Comparison of ENCODE assay signal across 11 mouse cellular contexts in the genomic region with DNA sequence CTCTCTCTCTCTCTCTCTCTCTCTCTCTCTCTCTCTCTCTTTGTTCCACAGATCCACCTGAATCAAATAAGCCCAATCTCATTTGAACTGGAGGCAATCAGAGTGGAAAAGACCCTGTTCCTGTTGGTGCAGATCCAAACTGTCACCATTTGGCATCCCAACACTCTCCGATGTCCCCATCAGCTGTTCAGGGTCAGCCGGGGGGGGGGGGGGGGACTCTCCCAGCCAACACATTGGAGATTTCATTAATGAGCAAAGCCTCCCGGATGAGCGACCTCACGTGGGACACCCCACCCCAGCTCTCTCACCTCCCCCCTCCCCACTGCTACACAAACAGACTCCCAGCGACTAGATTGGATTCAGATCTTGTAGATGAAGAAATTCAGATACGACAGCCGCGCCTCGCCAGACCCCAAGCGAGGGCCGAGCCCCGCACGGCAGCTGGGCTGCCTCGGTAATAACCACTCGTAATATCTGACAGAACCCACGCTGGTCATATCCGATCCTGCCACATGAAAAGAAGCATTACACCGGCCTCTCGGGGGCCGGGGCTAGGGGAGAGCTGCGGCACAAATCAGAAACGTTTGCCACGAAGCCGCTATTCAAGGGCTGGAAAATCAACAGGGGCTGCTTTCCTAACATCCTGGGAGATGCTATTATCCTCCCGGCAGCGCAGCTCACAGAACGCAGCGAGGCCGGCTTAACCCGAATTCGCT.
A peak's percentile ranks its signal among the peaks of the same experiment; 100 is the strongest.
DNase-seq lines count a peak whose midpoint lies in the region; ATAC-seq lines count a peak whose summit lies in the region.
"Had no signal": no experiment of that assay in that cellular context is flagged by ENCODE, and none has a peak within 500 bp of the region (broad histone marks: within the 10 kb centered on the region; RNA-seq: fewer than 3 reads in every experiment).

No protein-coding gene starts in this region.

- H3K27ac ChIP-seq in heart, embryonic 13.5 days (replicated peaks): no peak overlapping the region
- H3K27ac ChIP-seq in hindbrain, embryonic 13.5 days: peak overlapping the region; percentile 71
- H3K27ac ChIP-seq in midbrain, embryonic 16.5 days (ENCODE audit: low read length): peak overlapping the region; percentile 66
- H3K27ac ChIP-seq: liver, embryonic 13.5 days had no signal

- intact Hi-C loops in heart, postnatal 10 days (cut with DNase I): no loop called here

- DNase-seq in heart, postnatal 10 days: no peak
- DNase-seq in embryo, embryonic 11 days: peak; percentile 37
- no peak for DNase-seq in adrenal gland, adult 18-20 months (ENCODE audit: low spot score in 2 of 2)
- DNase-seq in cerebellum, postnatal 36 days: no peak
- no peak for DNase-seq in B cell, adult 2 months
- DNase-seq: cerebellum, postnatal 14 days; liver, embryonic 13.5 days; thymus, postnatal 14 days had no signal

- H3K9ac ChIP-seq in heart, embryonic 13.5 days: no peak overlapping the region; the same call in 1 of the 2 replicates
- H3K9ac ChIP-seq in hindbrain, embryonic 13.5 days: peak overlapping the region; percentile 35
- H3K9ac ChIP-seq in midbrain, embryonic 16.5 days (ENCODE audit: low read depth, low read length): no peak overlapping the region
- H3K9ac ChIP-seq: liver, embryonic 13.5 days had no signal

- no peak for ATAC-seq in heart, embryonic 13.5 days (ENCODE audit: extremely low read depth, insufficient number of reproducible peaks, low FRiP score, low TSS enrichment)
- peak; percentile 33 for ATAC-seq in hindbrain, embryonic 13.5 days (ENCODE audit: low FRiP score)
- peak; percentile 30; the same call in 1 of the 2 replicates for ATAC-seq in midbrain, embryonic 16.5 days

- peaks cover 44% of the 10 kb centered on the region for H3K4me1 ChIP-seq in heart, embryonic 13.5 days
- peaks cover 47% of the 10 kb centered on the region for H3K4me1 ChIP-seq in hindbrain, embryonic 13.5 days (replicated peaks)
- peaks cover 24% of the 10 kb centered on the region for H3K4me1 ChIP-seq in midbrain, embryonic 16.5 days (ENCODE audit: control insufficient read depth, insufficient read depth, low read length)
- H3K4me1 ChIP-seq: liver, embryonic 13.5 days had no signal

- H3K9me3 ChIP-seq in heart, embryonic 13.5 days: no peaks in the 10 kb centered on the region
- no peaks in the 10 kb centered on the region for H3K9me3 ChIP-seq in hindbrain, embryonic 13.5 days
- no peaks in the 10 kb centered on the region for H3K9me3 ChIP-seq in midbrain, embryonic 16.5 days (replicated peaks; ENCODE audit: control insufficient read depth, low read length, poor library complexity, severe bottlenecking)
- H3K9me3 ChIP-seq: liver, embryonic 13.5 days had no signal

- H3K36me3 ChIP-seq in heart, embryonic 13.5 days: no peaks in the 10 kb centered on the region
- H3K36me3 ChIP-seq in hindbrain, embryonic 13.5 days: no peaks in the 10 kb centered on the region
- no peaks in the 10 kb centered on the region for H3K36me3 ChIP-seq in midbrain, embryonic 16.5 days (ENCODE audit: control insufficient read depth, insufficient read depth, low read length)
- H3K36me3 ChIP-seq: liver, embryonic 13.5 days had no signal

- H3K4me2 ChIP-seq in heart, embryonic 13.5 days: peak overlapping the region; percentile 47
- peak overlapping the region; percentile 39 for H3K4me2 ChIP-seq in hindbrain, embryonic 13.5 days
- peak overlapping the region; percentile 10 for H3K4me2 ChIP-seq in midbrain, embryonic 16.5 days (ENCODE audit: low read length)
- H3K4me2 ChIP-seq: liver, embryonic 13.5 days had no signal

- 23% methylated on average over 30 of the region's 32 CpGs for WGBS in heart, embryonic 13.5 days
- WGBS in hindbrain, embryonic 13.5 days: 29% methylated on average over 32 of the region's 32 CpGs
- WGBS in midbrain, embryonic 16.5 days: 24% methylated on average over 27 of the region's 32 CpGs

- no peak overlapping the region for H3K4me3 ChIP-seq in heart, embryonic 13.5 days
- no peak overlapping the region for H3K4me3 ChIP-seq in hindbrain, embryonic 13.5 days
- H3K4me3 ChIP-seq in midbrain, embryonic 16.5 days (ENCODE audit: low read depth, low read length): no peak overlapping the region
- H3K4me3 ChIP-seq: liver, embryonic 13.5 days had no signal

- peaks cover 11% of the 10 kb centered on the region; the same call in 1 of the 2 replicates for H3K27me3 ChIP-seq in heart, embryonic 13.5 days (replicated peaks)
- H3K27me3 ChIP-seq in hindbrain, embryonic 13.5 days: 0 out of 2 replicates have a peak, but pooled peaks cover 4% of the 10 kb centered on the region
- no peaks in the 10 kb centered on the region for H3K27me3 ChIP-seq in midbrain, embryonic 16.5 days (ENCODE audit: control insufficient read depth, insufficient read depth, low read depth, low read length)
